Mouse (Mus musculus): ENCODE measurements around the gene Rreb1. TPM values are rescaled to one million over a fixed set of nuclear protein-coding genes. Genes with fewer than 3 reads are reported as not detected.
A peak's percentile ranks its signal among the peaks of the same experiment; 100 is the strongest.

Gene Rreb1
- total and polyA plus RNA-seq, 2 experiments, result 9.0 to 12.4 TPM

GRCm38 (mm10) chr13:37967052-37967437 lies 188.8 kb downstream of the Rreb1 start:
- H3K36me3 ChIP-seq (ENCODE audit: control insufficient read depth, insufficient read depth, low read length), result no peaks in the 10 kb centered on the region
- H3K9ac ChIP-seq (ENCODE audit: low read depth, low read length), result no peak overlapping the region
- no peak for TF ChIP-seq POLR2A (IDR thresholded peaks at IDR 0.05; ENCODE audit: extremely low read depth, insufficient read depth, low read length)
- no peak for TF ChIP-seq CTCF (IDR thresholded peaks at IDR 0.05; ENCODE audit: low read depth, low read length)
- no peaks in the 10 kb centered on the region for H3K79me2 ChIP-seq (ENCODE audit: control insufficient read depth, insufficient read depth, low read length)
- no peaks in the 10 kb centered on the region for H3K27me3 ChIP-seq (ENCODE audit: control insufficient read depth, insufficient read depth, low read length)
- 84% methylated on average over 12 of the region's 12 CpGs for WGBS
- H3K27ac ChIP-seq (replicated peaks; ENCODE audit: insufficient read depth, low read depth, low read length), result no peak overlapping the region
- H3K4me1 ChIP-seq (ENCODE audit: control insufficient read depth, insufficient read depth, low read length), result peaks cover 2% of the 10 kb centered on the region; the same call in 1 of the 2 replicates
- no peak for DNase-seq (ENCODE audit: extremely low read depth, low read depth, low spot score)
- H3K4me3 ChIP-seq (ENCODE audit: insufficient read depth, low read depth, low read length), result no peak overlapping the region

GRCm38 (mm10) chr13:37967565-37967964 lies 189.4 kb downstream of the Rreb1 start:
- no peaks in the 10 kb centered on the region for H3K79me2 ChIP-seq (ENCODE audit: control insufficient read depth, insufficient read depth, low read length)
- no peak for TF ChIP-seq POLR2A (IDR thresholded peaks at IDR 0.05; ENCODE audit: extremely low read depth, insufficient read depth, low read length)
- TF ChIP-seq CTCF (IDR thresholded peaks at IDR 0.05; ENCODE audit: low read depth, low read length), result no peak
- H3K4me1 ChIP-seq (ENCODE audit: control insufficient read depth, insufficient read depth, low read length), result peaks cover 2% of the 10 kb centered on the region; the same call in 1 of the 2 replicates
- WGBS, result 86% methylated on average over 10 of the region's 10 CpGs
- H3K27me3 ChIP-seq (ENCODE audit: control insufficient read depth, insufficient read depth, low read length), result no peaks in the 10 kb centered on the region
- DNase-seq (ENCODE audit: extremely low read depth, low read depth, low spot score), result no peak
- H3K4me3 ChIP-seq (ENCODE audit: insufficient read depth, low read depth, low read length), result no peak overlapping the region
- H3K9ac ChIP-seq (ENCODE audit: low read depth, low read length), result no peak overlapping the region
- no peak overlapping the region for H3K27ac ChIP-seq (replicated peaks; ENCODE audit: insufficient read depth, low read depth, low read length)
- no peaks in the 10 kb centered on the region for H3K36me3 ChIP-seq (ENCODE audit: control insufficient read depth, insufficient read depth, low read length)

GRCm38 (mm10) chr13:37969337-37969736 lies 191.1 kb downstream of the Rreb1 start:
- WGBS, result 9% methylated on average over 14 of the region's 14 CpGs
- peak; percentile 95 for TF ChIP-seq CTCF (IDR thresholded peaks at IDR 0.05; ENCODE audit: low read depth, low read length)
- TF ChIP-seq POLR2A (IDR thresholded peaks at IDR 0.05; ENCODE audit: extremely low read depth, insufficient read depth, low read length), result no peak
- Histone ChIP-seq H3K4me1 (ENCODE audit: control insufficient read depth, insufficient read depth, low read length) (no peaks in the 10 kb centered on the region), H3K79me2 (ENCODE audit: control insufficient read depth, insufficient read depth, low read length) (no peaks in the 10 kb centered on the region), H3K36me3 (ENCODE audit: control insufficient read depth, insufficient read depth, low read length) (no peaks in the 10 kb centered on the region), H3K4me3 (ENCODE audit: insufficient read depth, low read depth, low read length) (no peak overlapping the region), H3K9ac (ENCODE audit: low read depth, low read length) (no peak overlapping the region), H3K27me3 (ENCODE audit: control insufficient read depth, insufficient read depth, low read length) (no peaks in the 10 kb centered on the region), H3K27ac (replicated peaks; ENCODE audit: insufficient read depth, low read depth, low read length) (no peak overlapping the region)
- DNase-seq (ENCODE audit: extremely low read depth, low read depth, low spot score), result no peak

GRCm38 (mm10) chr13:37969988-37970387 lies 191.8 kb downstream of the Rreb1 start:
- Histone ChIP-seq H3K9ac (ENCODE audit: low read depth, low read length) (no peak overlapping the region), H3K36me3 (ENCODE audit: control insufficient read depth, insufficient read depth, low read length) (no peaks in the 10 kb centered on the region), H3K4me1 (ENCODE audit: control insufficient read depth, insufficient read depth, low read length) (no peaks in the 10 kb centered on the region), H3K27me3 (ENCODE audit: control insufficient read depth, insufficient read depth, low read length) (no peaks in the 10 kb centered on the region), H3K79me2 (ENCODE audit: control insufficient read depth, insufficient read depth, low read length) (no peaks in the 10 kb centered on the region), H3K4me3 (ENCODE audit: insufficient read depth, low read depth, low read length) (no peak overlapping the region), H3K27ac (replicated peaks; ENCODE audit: insufficient read depth, low read depth, low read length) (no peak overlapping the region)
- TF ChIP-seq CTCF (IDR thresholded peaks at IDR 0.05; ENCODE audit: low read depth, low read length) (no peak), POLR2A (IDR thresholded peaks at IDR 0.05; ENCODE audit: extremely low read depth, insufficient read depth, low read length) (no peak)
- DNase-seq (ENCODE audit: extremely low read depth, low read depth, low spot score), result no peak
- WGBS, result 82% methylated on average over 8 of the region's 8 CpGs

- H3K79me2 ChIP-seq (ENCODE audit: control insufficient read depth, insufficient read depth, low read length), result no peaks in the 10 kb centered on the region
- H3K4me1 ChIP-seq (ENCODE audit: control insufficient read depth, insufficient read depth, low read length), result no peaks in the 10 kb centered on the region
- no peak overlapping the region for H3K27ac ChIP-seq (replicated peaks; ENCODE audit: insufficient read depth, low read depth, low read length)
- WGBS, result 65% methylated on average over 11 of the region's 11 CpGs
- no peaks in the 10 kb centered on the region for H3K27me3 ChIP-seq (ENCODE audit: control insufficient read depth, insufficient read depth, low read length)
- TF ChIP-seq POLR2A (IDR thresholded peaks at IDR 0.05; ENCODE audit: extremely low read depth, insufficient read depth, low read length), result no peak
- TF ChIP-seq CTCF (IDR thresholded peaks at IDR 0.05; ENCODE audit: low read depth, low read length), result peak; percentile 56
- peaks cover 2% of the 10 kb centered on the region for H3K36me3 ChIP-seq (ENCODE audit: control insufficient read depth, insufficient read depth, low read length)
- H3K9ac ChIP-seq (ENCODE audit: low read depth, low read length), result no peak overlapping the region
- H3K4me3 ChIP-seq (ENCODE audit: insufficient read depth, low read depth, low read length), result no peak overlapping the region
- DNase-seq (ENCODE audit: extremely low read depth, low read depth, low spot score), result no peak
These were observed 192.8 kb downstream of the Rreb1 start for GRCm38 (mm10) chr13:37970887-37971530.

- Histone ChIP-seq H3K27ac (replicated peaks; ENCODE audit: insufficient read depth, low read depth, low read length) (no peak overlapping the region), H3K4me1 (ENCODE audit: control insufficient read depth, insufficient read depth, low read length) (no peaks in the 10 kb centered on the region), H3K4me3 (ENCODE audit: insufficient read depth, low read depth, low read length) (no peak overlapping the region), H3K79me2 (ENCODE audit: control insufficient read depth, insufficient read depth, low read length) (no peaks in the 10 kb centered on the region), H3K36me3 (ENCODE audit: control insufficient read depth, insufficient read depth, low read length) (peaks cover 20% of the 10 kb centered on the region), H3K27me3 (ENCODE audit: control insufficient read depth, insufficient read depth, low read length) (no peaks in the 10 kb centered on the region), H3K9ac (ENCODE audit: low read depth, low read length) (no peak overlapping the region)
- TF ChIP-seq POLR2A (IDR thresholded peaks at IDR 0.05; ENCODE audit: extremely low read depth, insufficient read depth, low read length) (no peak), CTCF (IDR thresholded peaks at IDR 0.05; ENCODE audit: low read depth, low read length) (no peak)
- DNase-seq (ENCODE audit: extremely low read depth, low read depth, low spot score), result no peak
- WGBS, result 65% methylated on average over 6 of the region's 6 CpGs
These were observed 195.8 kb downstream of the Rreb1 start for GRCm38 (mm10) chr13:37974036-37974435.

Measured in liver, adult 2 months (tissue).